Mouse (Mus musculus): ENCODE data around the gene Elovl6.
A peak's percentile ranks its signal among the peaks of the same experiment; 100 is the strongest.

The Elovl6 gene

GRCm38 (mm10) chr3:129646781-129647180 is 114.6 kb downstream of the Elovl6 start:
- DNase-seq (ENCODE audit: low spot score), result no peak

GRCm38 (mm10) chr3:129647312-129647711 is 115.2 kb downstream of the Elovl6 start:
- no peak for DNase-seq (ENCODE audit: low spot score)

GRCm38 (mm10) chr3:129648598-129648997 is 116.4 kb downstream of the Elovl6 start:
- DNase-seq (ENCODE audit: low spot score), result no peak

DNA sequence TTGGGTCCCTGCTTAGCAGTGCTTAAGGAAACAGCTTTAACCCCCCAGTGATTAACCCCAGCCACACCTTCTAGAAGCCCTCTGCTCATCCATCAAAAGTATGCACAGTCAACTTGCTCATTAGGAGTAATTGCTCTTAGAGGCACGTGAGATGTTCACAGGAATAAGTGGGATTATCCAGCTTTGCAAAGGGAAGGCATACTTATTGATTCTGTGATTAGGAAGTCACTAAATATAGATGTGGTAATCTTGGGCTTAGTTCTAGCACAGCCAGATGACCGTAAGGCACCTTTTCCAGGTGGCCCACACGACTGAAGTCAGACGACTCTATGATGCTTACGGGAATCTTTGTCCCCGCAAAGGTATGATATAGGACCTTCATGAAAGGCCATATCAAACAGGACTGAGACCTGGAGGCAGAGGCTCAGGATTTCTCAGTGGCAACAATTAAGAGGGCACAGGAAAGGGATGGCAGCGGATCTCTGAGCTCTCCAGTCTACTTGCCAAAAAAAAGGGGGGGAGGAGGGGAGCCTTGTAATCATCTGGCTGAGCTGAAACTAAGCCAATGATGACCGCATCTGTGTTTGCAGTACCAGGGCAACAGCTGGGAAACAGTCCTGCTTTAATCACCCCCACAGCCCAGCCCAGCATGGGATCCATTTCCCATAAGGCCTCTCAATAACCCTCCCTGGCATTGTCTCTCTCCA is 117.6 kb downstream of the Elovl6 start:
- DNase-seq (ENCODE audit: low spot score), result peak; percentile 37

- no peak for DNase-seq (ENCODE audit: low spot score)
These were observed 118.1 kb downstream of the Elovl6 start for GRCm38 (mm10) chr3:129650293-129650612.

DNA sequence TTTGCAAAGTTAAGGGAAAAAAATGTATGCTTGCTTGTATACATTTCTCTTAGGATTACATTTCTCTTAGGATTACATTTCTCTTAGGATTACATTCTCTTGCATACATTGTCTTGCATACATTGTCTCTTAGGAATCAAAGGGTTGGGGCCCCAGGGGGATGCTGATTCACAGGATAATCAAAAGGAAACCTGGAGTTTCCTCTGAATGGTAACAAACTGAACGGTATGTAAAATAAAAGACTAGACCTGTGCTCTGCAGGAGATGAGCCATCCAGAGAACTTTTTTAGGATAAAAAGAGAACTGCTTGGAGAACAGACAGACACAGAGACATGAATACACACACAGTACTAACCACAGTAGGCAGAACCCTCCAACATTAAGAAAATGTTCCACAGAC is 118.8 kb downstream of the Elovl6 start:
- DNase-seq (ENCODE audit: low spot score), result no peak

DNA sequence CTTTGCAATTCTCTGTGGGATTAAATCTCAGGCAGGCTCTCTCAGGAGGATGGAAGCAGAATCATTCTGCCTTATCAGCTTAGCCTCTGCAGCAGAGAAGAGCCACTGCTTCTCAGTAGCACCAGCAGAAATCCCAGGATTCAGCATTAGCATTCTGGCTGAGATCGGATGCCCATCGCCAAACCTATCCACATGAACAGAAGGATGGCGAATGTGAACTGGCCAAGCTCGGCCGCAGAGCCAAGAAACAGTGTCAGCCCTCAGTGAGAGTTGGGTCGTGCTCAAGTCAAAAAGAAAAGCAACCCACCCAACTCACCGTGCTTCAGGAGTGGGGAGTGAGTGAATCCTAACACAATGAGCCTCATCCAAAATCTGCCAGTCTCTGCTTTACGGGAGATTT is 119.6 kb downstream of the Elovl6 start:
- DNase-seq (ENCODE audit: low spot score), result no peak

DNA sequence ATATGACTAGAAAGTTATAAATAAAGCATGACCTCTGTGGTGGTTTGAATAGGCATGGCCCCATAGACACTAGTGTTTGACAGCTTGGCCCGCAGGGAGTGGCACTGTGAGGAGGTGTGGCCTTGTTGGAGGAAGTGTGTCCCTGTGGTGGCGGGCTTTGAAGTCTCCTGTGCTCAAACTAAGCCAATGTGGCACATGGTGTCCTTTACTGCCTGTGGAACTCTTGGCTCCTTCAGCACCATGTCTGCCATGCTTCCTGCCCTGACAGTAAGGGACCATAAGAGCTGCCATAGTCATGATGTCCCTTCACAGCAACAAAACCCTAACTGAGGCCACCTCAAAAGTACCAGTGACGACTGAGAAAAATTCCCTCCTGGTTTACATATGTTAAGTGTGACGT is 120.3 kb downstream of the Elovl6 start:
- no peak for DNase-seq (ENCODE audit: low spot score)

- DNase-seq (ENCODE audit: low spot score), result no peak
These were observed 124.4 kb downstream of the Elovl6 start for GRCm38 (mm10) chr3:129656540-129656939.

DNA sequence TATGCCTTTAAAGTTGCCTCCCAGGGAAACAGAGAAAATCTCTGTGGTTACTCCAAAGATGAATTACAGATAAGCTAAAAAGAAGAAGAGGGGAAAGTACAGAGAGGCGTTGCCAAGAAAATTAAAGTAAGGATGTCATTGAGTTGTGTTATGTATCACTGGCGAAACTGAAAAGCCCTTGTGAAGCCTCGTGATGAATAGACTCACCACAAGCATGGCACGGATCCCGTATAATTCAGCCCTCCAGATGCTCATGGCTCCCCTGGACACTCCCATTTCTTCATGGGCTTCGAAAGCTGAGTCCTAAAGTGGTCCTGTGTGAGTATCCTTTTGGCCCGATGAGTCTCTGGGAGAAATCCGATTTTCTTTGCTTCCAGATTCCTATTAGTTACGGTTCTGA is 125.1 kb downstream of the Elovl6 start:
- no peak for DNase-seq (ENCODE audit: low spot score)

DNA sequence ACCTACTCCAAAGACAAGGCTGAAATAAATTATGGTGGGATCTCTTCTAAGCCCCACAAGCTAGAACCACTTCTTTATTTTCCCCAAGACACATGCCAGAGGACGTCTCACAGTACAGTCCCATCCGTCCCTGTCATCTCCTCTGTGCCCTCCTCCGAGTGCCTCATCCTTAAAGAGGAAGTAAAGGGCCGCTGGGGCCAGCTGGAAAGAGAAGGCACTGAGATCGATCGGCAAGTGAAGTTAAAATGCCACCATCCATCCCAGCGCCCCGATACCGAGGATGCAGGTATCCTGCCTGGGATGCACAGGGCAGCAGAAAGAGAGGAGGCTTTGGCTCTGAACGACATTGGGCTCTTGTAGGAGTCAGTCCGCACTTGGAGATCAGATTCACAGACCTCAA is 125.6 kb downstream of the Elovl6 start:
- no peak for DNase-seq (ENCODE audit: low spot score)

DNA sequence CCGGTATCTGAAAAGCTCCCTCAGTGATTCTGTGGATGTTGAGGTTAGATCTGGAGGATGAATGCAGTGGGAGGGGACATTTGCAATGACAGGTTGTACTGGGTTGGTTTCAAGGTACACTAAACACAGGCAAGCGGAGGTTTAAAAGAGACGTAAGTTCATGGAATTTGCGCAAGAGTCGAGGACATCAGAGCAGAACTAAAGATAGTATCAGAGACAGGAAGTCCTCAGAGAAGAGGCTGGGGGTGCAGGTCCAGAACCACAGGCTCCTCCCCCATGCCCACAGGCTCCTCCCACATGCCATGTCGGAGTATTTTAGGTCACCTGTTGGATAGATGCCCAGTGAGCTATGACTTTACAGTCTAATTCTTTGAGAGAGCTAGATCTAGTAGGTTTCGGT is 126.6 kb downstream of the Elovl6 start:
- no peak for DNase-seq (ENCODE audit: low spot score)

GRCm38 (mm10) chr3:129663906-129664305 is 131.8 kb downstream of the Elovl6 start:
- no peak for DNase-seq (ENCODE audit: low spot score)

DNA sequence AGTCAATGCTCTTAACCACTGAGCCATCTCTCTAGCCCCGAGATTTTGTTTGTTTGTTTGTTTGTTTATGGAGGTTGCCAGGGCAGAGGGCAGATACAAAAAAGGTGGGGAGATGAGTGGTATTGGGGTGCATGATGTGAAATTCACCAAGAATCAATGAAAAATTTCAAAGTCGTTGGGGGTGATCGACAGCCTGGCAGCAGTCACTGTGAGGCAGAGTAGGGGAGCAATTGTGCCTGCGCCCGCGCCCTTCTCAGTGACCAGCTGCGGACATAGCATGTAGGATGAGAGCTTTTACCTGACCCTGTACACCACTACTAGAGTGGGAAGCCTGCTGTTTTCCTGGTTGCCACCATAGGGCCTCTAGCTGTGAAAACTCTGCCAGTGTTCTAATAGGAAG is 143.8 kb downstream of the Elovl6 start:
- no peak for DNase-seq (ENCODE audit: low spot score)

GRCm38 (mm10) chr3:129680258-129680657 is 148.1 kb downstream of the Elovl6 start:
- DNase-seq (ENCODE audit: low spot score), result no peak

DNA sequence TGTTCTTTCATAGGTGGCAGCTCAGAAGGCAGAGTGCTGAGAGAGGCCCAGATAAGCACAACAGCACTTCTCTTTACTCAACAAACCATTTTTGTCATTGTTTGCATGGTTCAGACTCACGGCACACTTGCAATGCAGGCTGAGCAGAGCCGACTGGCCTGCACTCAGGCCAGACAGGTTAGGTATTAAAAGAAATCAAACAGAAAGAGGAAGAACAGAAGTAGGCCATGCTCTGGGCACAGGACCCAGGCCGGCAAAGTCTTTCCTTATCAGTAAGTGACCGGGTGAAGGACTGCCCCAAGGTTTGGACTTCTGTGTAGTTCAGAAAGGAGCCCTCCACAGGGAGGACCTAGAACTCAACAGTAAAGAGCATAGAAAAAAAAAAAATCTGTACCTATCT is 149.7 kb downstream of the Elovl6 start:
- DNase-seq (ENCODE audit: low spot score), result no peak

- no peak for DNase-seq (ENCODE audit: low spot score)
These were observed 150.2 kb downstream of the Elovl6 start for GRCm38 (mm10) chr3:129682389-129682788.

DNA sequence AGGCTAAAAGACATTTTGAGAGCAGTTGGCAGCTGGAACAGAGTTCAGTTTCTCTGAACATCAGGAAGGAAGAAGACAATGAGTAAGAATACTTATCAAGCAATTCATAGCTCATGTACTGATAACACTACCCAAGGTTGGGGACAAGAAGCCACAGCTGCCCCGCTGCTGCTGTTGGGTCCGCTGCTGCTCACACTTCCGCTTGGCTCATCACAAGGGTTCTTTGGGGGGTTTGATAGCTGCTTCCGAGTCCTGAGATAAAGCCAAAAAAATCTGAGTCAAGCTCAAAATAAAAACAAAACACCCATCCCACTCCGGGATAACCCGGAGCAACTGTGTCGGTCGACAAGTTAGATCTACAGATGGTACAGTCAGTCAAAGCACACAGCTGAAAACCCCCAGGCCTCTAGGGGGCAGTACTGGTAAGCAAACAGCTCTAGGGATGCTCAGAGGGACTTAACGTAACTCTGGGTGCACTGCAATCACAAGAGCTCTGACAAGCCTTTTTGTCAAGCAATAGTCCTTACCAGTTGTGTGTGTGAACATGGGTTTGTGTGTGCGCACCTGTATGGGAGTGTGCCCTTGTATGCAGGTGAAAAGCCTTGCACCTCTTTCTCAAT is 151.0 kb downstream of the Elovl6 start:
- DNase-seq (ENCODE audit: low spot score), result no peak

DNA sequence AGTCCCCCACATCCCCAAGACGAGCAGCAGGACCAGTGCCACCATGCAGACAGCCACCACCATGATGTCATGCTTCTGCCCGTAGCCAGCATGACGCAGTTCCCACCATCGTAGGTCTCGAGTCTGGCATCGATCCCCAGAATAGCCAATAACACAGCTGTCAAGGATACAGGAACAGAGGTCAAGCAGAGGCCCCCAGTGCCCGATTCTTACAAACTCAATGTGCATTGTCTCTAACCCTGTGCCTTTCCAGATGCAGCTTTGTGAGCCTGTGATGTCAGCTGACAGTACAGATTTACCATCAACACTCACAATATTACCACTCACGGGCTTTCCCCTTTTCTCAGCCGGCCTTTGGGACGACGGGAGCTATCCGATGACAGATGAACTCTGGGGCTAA is 154.0 kb downstream of the Elovl6 start:
- no peak for DNase-seq (ENCODE audit: low spot score)

DNA sequence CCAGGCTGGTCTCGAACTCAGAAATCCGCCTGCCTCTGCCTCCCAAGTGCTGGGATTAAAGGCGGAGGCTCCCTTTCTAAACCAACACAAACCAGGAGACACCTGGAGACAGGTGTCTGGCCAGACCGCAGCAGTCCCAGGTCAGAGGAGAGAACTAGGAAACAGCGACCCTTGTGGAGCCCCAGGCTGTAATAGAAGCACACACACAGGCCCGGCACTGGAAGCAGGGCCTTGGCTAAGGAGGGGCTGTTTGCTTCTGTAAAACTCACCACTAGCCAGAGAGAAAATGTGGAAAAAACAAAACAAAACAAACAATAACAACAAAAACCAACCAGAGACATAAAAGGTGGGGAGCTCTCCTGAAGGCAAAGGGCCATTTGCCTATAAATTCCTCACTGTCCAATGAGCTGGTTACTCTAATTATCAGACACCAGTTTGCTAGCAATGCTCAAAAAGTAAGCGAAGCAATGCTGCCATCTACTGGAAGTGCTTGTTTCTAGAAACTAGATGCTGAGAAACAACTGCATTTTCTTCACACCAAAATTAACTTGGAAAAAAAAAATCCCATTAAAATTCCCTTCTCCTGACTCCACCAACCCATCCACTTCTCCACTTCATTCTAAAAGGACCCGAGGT is 154.7 kb downstream of the Elovl6 start:
- DNase-seq (ENCODE audit: low spot score), result peak; percentile 93

GRCm38 (mm10) chr3:129687429-129687828 is 155.3 kb downstream of the Elovl6 start:
- DNase-seq (ENCODE audit: low spot score), result no peak

All from retina, embryonic 14.5 days (tissue).